Mouse (Mus musculus): ENCODE data around the gene Slc30a5. TPM values are rescaled to one million over a fixed set of nuclear protein-coding genes. Genes with fewer than 3 reads are reported as not detected.
"Not testable (repeated sequence)": the region's sequence is repeated elsewhere in the genome, so short reads cannot be mapped to it uniquely, and the experiment has no call there.

The Slc30a5 gene
- total RNA-seq (2021) = 10 to 100 TPM; 10.5 to 11.3 TPM
- long read RNA-seq, experiment 1, partial matches to known transcripts = 0 of 7 reads
- long read RNA-seq, experiment 1, other reads (novel, unspliced or antisense) = 3 of 7 reads
- long read RNA-seq, experiment 2, transcript Slc30a5-201 (16 exons, 3,179 nt) = major isoform, 7 of 11 reads
- long read RNA-seq, experiment 2, partial matches to known transcripts = 0 of 11 reads
- long read RNA-seq, experiment 2, other reads (novel, unspliced or antisense) = 2 of 11 reads

- peak; percentile 99 for DNase-seq
These were observed at the start of gene Slc30a5 for GRCm38 (mm10) chr13:100832741-100833639. Gene Slc30a5 (minus strand): TSS chr13:100833427.

- no peak for DNase-seq
These were observed 48.7 kb upstream of the Slc30a5 start for GRCm38 (mm10) chr13:100881944-100882343.

- DNase-seq = no peak
These were observed 46.6 kb upstream of the Slc30a5 start for GRCm38 (mm10) chr13:100879806-100880205.

- DNase-seq = no peak
These were observed 46.1 kb upstream of the Slc30a5 start for GRCm38 (mm10) chr13:100879326-100879725.

GRCm38 (mm10) chr13:100878264-100878663 is 45.0 kb upstream of the Slc30a5 start:
- DNase-seq = no peak

GRCm38 (mm10) chr13:100877703-100878102 is 44.5 kb upstream of the Slc30a5 start:
- DNase-seq = no peak

- no peak for DNase-seq
These were observed 41.9 kb upstream of the Slc30a5 start for GRCm38 (mm10) chr13:100875103-100875502.

- no peak for DNase-seq
These were observed 41.4 kb upstream of the Slc30a5 start for GRCm38 (mm10) chr13:100874588-100874987.

- no peak for DNase-seq
These were observed 40.3 kb upstream of the Slc30a5 start for GRCm38 (mm10) chr13:100873530-100873929.

GRCm38 (mm10) chr13:100871445-100872171 is 38.4 kb upstream of the Slc30a5 start:
- no peak for DNase-seq

- no peak for DNase-seq
These were observed 36.6 kb upstream of the Slc30a5 start for GRCm38 (mm10) chr13:100869813-100870212.

- DNase-seq = no peak
These were observed 33.1 kb upstream of the Slc30a5 start for GRCm38 (mm10) chr13:100866311-100866710.

GRCm38 (mm10) chr13:100865744-100866143 is 32.5 kb upstream of the Slc30a5 start:
- no peak for DNase-seq

GRCm38 (mm10) chr13:100863914-100864313 is 30.7 kb upstream of the Slc30a5 start:
- not testable (repeated sequence) for DNase-seq

- DNase-seq = no peak
These were observed 25.9 kb upstream of the Slc30a5 start for GRCm38 (mm10) chr13:100859117-100859516.

- no peak for DNase-seq
These were observed 20.9 kb upstream of the Slc30a5 start for GRCm38 (mm10) chr13:100854174-100854573.

- no peak for DNase-seq
These were observed 19.9 kb upstream of the Slc30a5 start for GRCm38 (mm10) chr13:100853120-100853519.

GRCm38 (mm10) chr13:100849137-100849536 is 15.9 kb upstream of the Slc30a5 start:
- DNase-seq = no peak

GRCm38 (mm10) chr13:100846891-100847579 is 13.8 kb upstream of the Slc30a5 start:
- peak; percentile 63 for DNase-seq

- no peak for DNase-seq
These were observed 13.0 kb upstream of the Slc30a5 start for GRCm38 (mm10) chr13:100846254-100846653.

- DNase-seq = no peak
These were observed 10.7 kb upstream of the Slc30a5 start for GRCm38 (mm10) chr13:100843944-100844343.

Data from gastrocnemius, postnatal 25 days (tissue).